Mouse (Mus musculus) liver, embryonic 15.5 days (tissue): Measurements from ENCODE around the gene 1500009C09Rik. TPM values are rescaled to one million over a fixed set of nuclear protein-coding genes. Genes with fewer than 3 reads are reported as not detected.
A peak's percentile ranks its signal among the peaks of the same experiment; 100 is the strongest.

Experiments
- ATAC-seq: fragments of 200-750 bp; cut with Nextera tagmentation; 2 replicates; pipeline ENCODE4 v1.8.0; 2017; ENCODE audit warnings: moderate number of reproducible peaks, mild to moderate bottlenecking, moderate library complexity; ENCODE audit not compliant: insufficient read depth
- H3K27ac ChIP-seq: fragments of 300-500 bp; sonication (generic); replicated peaks from 2 replicates; pipeline ENCODE4 v1.5.1; 2015; ENCODE audit warnings: mild to moderate bottlenecking, inconsistent platforms
- H3K27me3 ChIP-seq: fragments of 300-500 bp; sonication (generic); 2 replicates; pipeline ENCODE4 v1.6.1; 2015; ENCODE audit warnings: mild to moderate bottlenecking, inconsistent platforms
- H3K36me3 ChIP-seq: fragments of 300-500 bp; sonication (generic); replicated peaks from 2 replicates; pipeline ENCODE4 v1.6.1; 2015; ENCODE audit warnings: moderate library complexity, mild to moderate bottlenecking, inconsistent platforms
- H3K4me1 ChIP-seq: fragments of 300-500 bp; sonication (generic); replicated peaks from 2 replicates; pipeline ENCODE4 v1.6.1; 2015; ENCODE audit warnings: inconsistent platforms
- H3K4me2 ChIP-seq: fragments of 300-500 bp; sonication (generic); 2 replicates; pipeline ENCODE4 v1.6.1; 2015; ENCODE audit warnings: moderate library complexity, mild to moderate bottlenecking, inconsistent platforms
- H3K4me3 ChIP-seq: fragments of 300-500 bp; sonication (generic); replicated peaks from 2 replicates; pipeline ENCODE4 v1.5.1; 2015; ENCODE audit warnings: mild to moderate bottlenecking, inconsistent platforms
- H3K9ac ChIP-seq: fragments of 300-500 bp; sonication (generic); 2 replicates; pipeline ENCODE4 v1.6.1; 2015; ENCODE audit warnings: moderate library complexity, mild to moderate bottlenecking, inconsistent platforms
- H3K9me3 ChIP-seq: fragments of 300-500 bp; sonication (generic); replicated peaks from 2 replicates; pipeline ENCODE4 v1.6.1; 2016; ENCODE audit warnings: inconsistent platforms
- WGBS: fragments of 180-500 bp; shearing (Covaris S2); methylation state at CpG from one replicate; pipeline ENCODE4 v1.1.7; 2015; ENCODE audit warnings: mixed read lengths; ENCODE audit not compliant: insufficient replicate concordance; 5-methylcytosine and 5-hydroxymethylcytosine counted together
- polyA plus RNA-seq: library from polyadenylated mRNA; unstranded; fragments of >200 nt; fragmentation: Nextera tagmentation; extraction: Ambion mirVana; gene quantifications from 2 replicates; pipeline ENCODE4 v1.2.1, GENCODE M21; 2015

The 1500009C09Rik gene
- not detected in 2 replicates for polyA plus RNA-seq

GRCm38 (mm10) chr15:82252097-82252496, at the start of gene 1500009C09Rik:
TSS of gene 1500009C09Rik (plus strand) at chr15:82252397.
- 57% methylated on average over 6 of the region's 6 CpGs for WGBS
- no peak for ATAC-seq
- Histone ChIP-seq H3K9me3 (peaks cover 2% of the 10 kb centered on the region; the same call in 1 of the 2 replicates), H3K9ac (no peak within 1 kb of the TSS), H3K4me2 (no peak within 1 kb of the TSS), H3K4me3 (no peak within 1 kb of the TSS), H3K27ac (no peak within 1 kb of the TSS), H3K36me3 (no peaks in the 10 kb centered on the region), H3K27me3 (peaks cover 25% of the 10 kb centered on the region; the same call in 1 of the 2 replicates), H3K4me1 (no peaks in the 10 kb centered on the region)

DNA sequence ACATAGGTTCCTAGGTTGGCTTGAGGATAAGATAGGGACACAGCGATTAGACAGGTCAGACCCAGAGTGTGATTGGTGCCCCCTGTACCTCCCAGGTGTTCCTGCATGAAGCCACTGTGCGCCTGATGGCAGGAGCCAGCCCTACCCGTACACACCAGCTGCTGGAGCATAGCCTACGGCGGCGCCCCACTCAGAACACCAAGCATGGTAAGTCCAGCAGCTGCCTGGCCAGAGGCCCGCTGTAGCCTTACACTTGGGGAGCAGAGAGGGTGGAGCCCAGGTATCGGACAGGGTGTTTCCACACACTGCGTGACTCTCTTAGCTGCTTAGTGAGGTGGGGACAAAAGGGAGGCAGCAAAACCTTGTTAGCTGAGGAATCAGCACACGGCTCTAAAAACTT, 49.1 kb upstream of the 1500009C09Rik start:
- 85% methylated on average over 10 of the region's 10 CpGs for WGBS
- no peak for ATAC-seq
- Histone ChIP-seq H3K27me3 (peaks cover 20% of the 10 kb centered on the region), H3K4me3 (no peak overlapping the region), H3K4me1 (peaks cover 20% of the 10 kb centered on the region), H3K27ac (no peak overlapping the region), H3K9me3 (no peaks in the 10 kb centered on the region), H3K9ac (no peak overlapping the region), H3K36me3 (peaks cover 79% of the 10 kb centered on the region), H3K4me2 (no peak overlapping the region)

- no peak for ATAC-seq
- peaks cover 27% of the 10 kb centered on the region for H3K27me3 ChIP-seq
- H3K9me3 ChIP-seq = no peaks in the 10 kb centered on the region
- H3K27ac ChIP-seq = no peak overlapping the region
- 86% methylated on average over 20 of the region's 20 CpGs for WGBS
- H3K9ac ChIP-seq = no peak overlapping the region
- no peak overlapping the region for H3K4me3 ChIP-seq
- H3K36me3 ChIP-seq = peaks cover 73% of the 10 kb centered on the region
- no peak overlapping the region for H3K4me2 ChIP-seq
- H3K4me1 ChIP-seq = peaks cover 15% of the 10 kb centered on the region
Measured at GRCm38 (mm10) chr15:82203611-82204351, 48.4 kb upstream of the 1500009C09Rik start.

- Histone ChIP-seq H3K4me1 (peaks cover 13% of the 10 kb centered on the region), H3K27ac (no peak overlapping the region), H3K27me3 (peaks cover 37% of the 10 kb centered on the region), H3K9ac (no peak overlapping the region), H3K4me2 (no peak overlapping the region), H3K36me3 (peaks cover 62% of the 10 kb centered on the region), H3K4me3 (no peak overlapping the region), H3K9me3 (no peaks in the 10 kb centered on the region)
- WGBS = 55% methylated on average over 10 of the region's 10 CpGs
- no peak for ATAC-seq
Measured at GRCm38 (mm10) chr15:82204680-82205371, 47.4 kb upstream of the 1500009C09Rik start.

DNA sequence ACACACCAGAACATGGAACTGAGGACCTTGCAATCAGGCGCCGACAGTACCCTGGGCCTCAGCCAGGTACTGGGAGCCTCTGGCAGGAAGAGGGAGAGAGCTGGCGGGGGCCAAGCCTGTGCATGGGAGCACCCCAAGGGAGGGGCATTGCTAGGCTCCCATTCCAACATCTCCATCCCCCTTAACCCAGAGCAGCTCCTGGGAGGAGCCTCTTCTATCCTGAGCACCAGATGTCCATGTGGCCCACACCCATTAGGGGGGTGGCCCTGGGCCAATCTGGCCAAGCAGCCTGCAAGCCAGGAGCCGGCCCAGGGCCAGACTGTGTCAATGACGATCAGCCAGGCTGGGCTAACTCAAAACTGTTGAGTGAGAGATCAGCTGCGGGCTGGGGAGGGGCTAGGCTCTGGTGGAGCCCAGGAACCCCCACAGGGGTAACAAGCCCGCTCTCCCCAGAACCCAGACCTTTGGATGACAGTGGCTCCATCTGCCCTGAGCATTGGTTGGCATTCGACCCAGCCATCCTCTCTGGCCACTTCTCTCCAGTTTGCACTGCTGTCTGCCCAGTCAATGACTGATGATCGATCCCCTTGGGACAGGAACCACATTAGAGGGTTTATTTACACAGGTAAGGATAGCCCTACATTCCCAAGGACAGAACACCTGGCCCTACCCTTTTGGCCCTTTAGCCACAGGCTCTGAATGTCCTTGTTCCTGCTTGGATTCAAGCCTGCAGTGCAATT, 45.7 kb upstream of the 1500009C09Rik start:
- 72% methylated on average over 9 of the region's 9 CpGs for WGBS

GRCm38 (mm10) chr15:82207105-82207459, 45.1 kb upstream of the 1500009C09Rik start:
- Histone ChIP-seq H3K36me3 (peaks cover 41% of the 10 kb centered on the region), H3K27me3 (peaks cover 60% of the 10 kb centered on the region), H3K4me1 (peaks cover 21% of the 10 kb centered on the region), H3K27ac (no peak overlapping the region), H3K9me3 (no peaks in the 10 kb centered on the region), H3K4me3 (no peak overlapping the region), H3K4me2 (no peak overlapping the region), H3K9ac (no peak overlapping the region)
- no peak for ATAC-seq
- 56% methylated on average over 34 of the region's 34 CpGs for WGBS

More for the DNA sequence above, 45.7 kb upstream of the 1500009C09Rik start:
- peaks cover 54% of the 10 kb centered on the region for H3K27me3 ChIP-seq
- H3K9me3 ChIP-seq = no peaks in the 10 kb centered on the region
- H3K9ac ChIP-seq = no peak overlapping the region
- no peak overlapping the region for H3K4me3 ChIP-seq
- peak; percentile 17 for ATAC-seq
- peaks cover 15% of the 10 kb centered on the region for H3K4me1 ChIP-seq
- no peak overlapping the region for H3K27ac ChIP-seq
- H3K4me2 ChIP-seq = no peak overlapping the region
- peaks cover 47% of the 10 kb centered on the region for H3K36me3 ChIP-seq

GRCm38 (mm10) chr15:82207504-82208219, 44.5 kb upstream of the 1500009C09Rik start:
- H3K36me3 ChIP-seq = peaks cover 36% of the 10 kb centered on the region
- H3K4me2 ChIP-seq = no peak overlapping the region
- H3K4me3 ChIP-seq = no peak overlapping the region
- ATAC-seq = no peak
- H3K9ac ChIP-seq = no peak overlapping the region
- no peak overlapping the region for H3K27ac ChIP-seq
- peaks cover 66% of the 10 kb centered on the region for H3K27me3 ChIP-seq
- WGBS = 58% methylated on average over 30 of the region's 30 CpGs
- H3K4me1 ChIP-seq = peaks cover 26% of the 10 kb centered on the region
- no peaks in the 10 kb centered on the region for H3K9me3 ChIP-seq

GRCm38 (mm10) chr15:82208307-82208706, 43.9 kb upstream of the 1500009C09Rik start:
- WGBS = 71% methylated on average over 8 of the region's 8 CpGs

DNA sequence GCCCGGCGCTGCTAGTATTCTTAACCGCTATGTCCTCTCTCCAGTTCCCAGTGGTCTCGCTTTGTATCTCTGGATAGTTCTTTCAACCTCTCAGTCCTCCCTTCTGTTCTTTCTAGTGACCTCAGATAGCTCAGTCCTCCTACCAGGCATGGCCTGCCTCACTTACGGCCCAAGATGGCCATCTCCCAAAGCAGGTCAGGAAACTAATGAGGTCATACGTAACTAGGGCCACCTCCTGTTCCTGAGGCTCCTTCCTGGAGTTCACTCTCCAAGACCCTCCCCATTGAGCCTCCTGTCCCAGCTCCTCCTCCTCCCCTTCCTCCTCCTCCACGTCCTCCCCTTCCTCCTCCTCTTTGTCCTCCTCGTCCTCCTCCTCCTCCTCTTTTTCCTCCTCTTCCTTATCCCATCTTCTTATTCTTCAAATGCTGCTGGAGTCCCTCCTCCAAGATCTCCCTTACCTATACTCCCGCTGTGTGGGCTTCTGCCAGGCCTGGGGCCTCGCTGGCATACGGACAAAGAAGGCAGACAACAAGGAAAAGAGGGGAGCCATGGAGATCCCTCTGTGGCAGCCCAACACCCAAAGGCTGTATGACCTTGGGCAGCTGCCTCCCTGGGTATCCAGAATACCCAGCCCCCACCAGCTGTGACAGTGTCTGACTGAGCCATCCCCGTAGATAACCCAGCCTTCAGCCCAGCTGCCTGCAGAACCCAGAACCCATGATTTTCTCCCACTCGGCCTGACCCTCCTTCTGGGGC, 42.7 kb upstream of the 1500009C09Rik start:
- Histone ChIP-seq H3K9ac (no peak overlapping the region), H3K4me1 (peaks cover 27% of the 10 kb centered on the region), H3K4me2 (no peak overlapping the region), H3K9me3 (no peaks in the 10 kb centered on the region), H3K4me3 (no peak overlapping the region), H3K36me3 (peaks cover 18% of the 10 kb centered on the region), H3K27ac (no peak overlapping the region), H3K27me3 (peaks cover 84% of the 10 kb centered on the region)
- ATAC-seq = no peak
- WGBS = 71% methylated on average over 13 of the region's 13 CpGs

More at GRCm38 (mm10) chr15:82208307-82208706, 43.9 kb upstream of the 1500009C09Rik start:
- no peak overlapping the region for H3K4me2 ChIP-seq
- no peaks in the 10 kb centered on the region for H3K9me3 ChIP-seq
- H3K27ac ChIP-seq = no peak overlapping the region
- no peak for ATAC-seq
- no peak overlapping the region for H3K4me3 ChIP-seq
- H3K27me3 ChIP-seq = peaks cover 72% of the 10 kb centered on the region
- peaks cover 29% of the 10 kb centered on the region for H3K36me3 ChIP-seq
- peaks cover 27% of the 10 kb centered on the region for H3K4me1 ChIP-seq
- H3K9ac ChIP-seq = no peak overlapping the region

DNA sequence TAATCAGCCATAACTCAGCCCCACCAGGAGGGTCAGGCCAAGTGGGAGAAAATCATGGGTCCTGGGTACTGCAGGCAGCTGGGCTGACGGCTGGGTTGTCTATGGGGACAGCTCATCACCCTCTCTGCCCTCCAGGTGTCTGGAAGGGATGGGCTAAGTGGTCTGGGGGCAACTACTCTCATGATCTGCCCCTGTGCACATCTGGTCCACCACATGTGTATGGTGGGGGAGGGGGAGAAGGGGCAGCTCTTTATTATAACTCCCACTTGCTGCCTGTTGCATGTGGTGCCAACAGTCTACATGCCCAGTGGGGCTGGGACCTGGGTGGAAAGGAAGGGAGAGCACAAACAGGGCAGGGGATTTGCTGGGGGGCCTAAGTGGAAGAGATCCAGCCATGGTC, 41.4 kb upstream of the 1500009C09Rik start:
- H3K4me3 ChIP-seq = no peak overlapping the region
- peaks cover 97% of the 10 kb centered on the region for H3K27me3 ChIP-seq
- 50% methylated on average over 1 of the region's 1 CpGs for WGBS

More for the DNA sequence above, 41.4 kb upstream of the 1500009C09Rik start:
- peaks cover 27% of the 10 kb centered on the region for H3K4me1 ChIP-seq
- no peak overlapping the region for H3K9ac ChIP-seq
- H3K36me3 ChIP-seq = peaks cover 5% of the 10 kb centered on the region; the same call in 1 of the 2 replicates
- H3K4me2 ChIP-seq = no peak overlapping the region
- H3K27ac ChIP-seq = no peak overlapping the region
- H3K9me3 ChIP-seq = no peaks in the 10 kb centered on the region
- no peak for ATAC-seq
